Mouse (Mus musculus): Measurements from ENCODE around the gene Iqcf3.

The Iqcf3 gene

DNA sequence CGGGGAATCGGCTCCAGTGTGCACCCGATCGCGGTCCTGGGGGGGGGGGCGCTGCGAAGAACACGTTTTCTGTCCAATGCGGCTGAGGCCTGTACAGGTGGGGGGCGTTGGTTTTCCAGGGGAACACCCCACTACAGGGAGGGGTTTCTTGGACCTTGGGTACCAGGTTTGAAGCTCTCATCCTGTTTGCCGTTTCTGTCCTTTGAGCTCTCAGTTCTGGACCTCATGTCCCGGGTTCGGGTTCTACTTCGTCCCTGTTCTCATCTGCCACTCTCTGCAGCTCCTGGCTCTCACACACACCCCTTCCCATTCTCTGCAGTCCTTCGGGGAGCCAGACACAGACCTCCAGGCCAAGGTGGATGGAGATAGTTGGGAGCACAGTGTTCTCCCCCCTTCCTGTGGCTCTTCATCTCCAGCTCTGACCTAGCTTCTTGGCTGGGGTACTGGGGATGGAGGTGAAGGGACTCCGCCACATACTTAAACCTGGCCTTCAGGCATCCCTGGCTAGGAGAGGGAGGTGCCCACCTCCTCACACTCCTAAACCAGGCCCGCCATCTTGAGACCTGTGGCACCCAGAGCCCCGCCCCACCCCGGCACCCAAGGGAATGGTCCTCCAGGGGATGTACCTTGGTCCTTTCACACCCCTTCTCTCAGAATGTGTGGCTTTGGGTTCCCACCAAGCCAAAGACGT, 107.2 kb downstream of the Iqcf3 start:
- peak in 1 of 2 experiments; percentile 31 for DNase-seq (ENCODE audit: low spot score in 2 of 2)

DNA sequence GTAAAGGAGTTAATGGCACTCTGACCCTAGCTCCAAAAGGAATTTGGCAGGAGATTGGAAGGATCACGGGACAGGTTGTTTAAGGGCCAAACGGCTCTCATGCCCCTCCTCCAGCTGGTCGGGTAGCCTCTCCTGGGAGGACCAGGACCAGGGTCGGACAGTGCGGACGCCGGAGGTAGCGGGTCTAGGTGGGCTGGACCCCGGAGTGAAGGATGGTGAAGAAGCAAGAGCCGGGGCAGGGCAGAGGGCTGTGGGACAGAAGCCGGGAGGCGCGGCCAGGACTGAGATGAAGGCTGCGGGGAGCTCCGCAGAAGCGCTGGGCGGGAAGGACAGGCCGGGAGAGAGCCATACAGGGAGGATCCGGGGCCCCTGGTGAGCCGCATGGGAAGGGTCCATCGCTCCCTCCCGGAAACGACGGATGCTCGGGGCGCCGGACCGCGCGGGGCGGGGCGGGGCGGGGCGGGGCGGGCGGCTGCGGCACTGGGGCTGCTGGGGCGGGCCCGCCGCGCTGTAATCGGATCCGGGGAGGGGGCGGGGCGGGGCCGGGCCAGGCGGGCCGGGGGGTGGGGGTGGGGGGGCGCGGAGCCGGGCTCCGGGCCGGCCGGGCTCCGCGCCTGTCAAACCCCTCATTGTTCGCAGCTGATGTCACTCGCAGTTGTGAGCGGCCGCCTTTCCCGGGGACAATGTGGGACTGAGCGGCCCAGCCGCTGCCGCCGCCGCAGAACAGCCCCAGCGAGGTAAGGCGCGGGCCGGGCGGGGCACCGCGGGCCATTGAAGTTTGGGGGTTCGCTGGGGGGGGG, 108.0 kb downstream of the Iqcf3 start, which contains the start of gene Pcbp4:
TSS of gene Pcbp4 (plus strand) at position 21 of the 800 bp plus-strand sequence.
- DNase-seq (ENCODE audit: low spot score in 2 of 2), result peak in 1 of 2 experiments; percentile 38

Data from frontal cortex, postnatal 36 days (tissue).